16 mouse cellular contexts compared by ENCODE assay signal in genomic region chr7:118441535-118441934, GRCm38 (mm10). TPM values are rescaled to one million over a fixed set of nuclear protein-coding genes. Genes with fewer than 3 reads are reported as not detected.
DNase-seq lines count a peak whose midpoint lies in the region; ATAC-seq and TF ChIP-seq lines count a peak whose summit lies in the region.
"Had no signal": no experiment of that assay in that cellular context is flagged by ENCODE, and none has a peak within 500 bp of the region (broad histone marks: within the 10 kb centered on the region; RNA-seq: fewer than 3 reads in every experiment).

No protein-coding gene starts in this region.

- ATAC-seq in forebrain, embryonic 13.5 days = no peak
- ATAC-seq: forebrain, embryonic 16.5 days had no signal

- H3K27me3 ChIP-seq in forebrain, embryonic 13.5 days = peaks cover 13% of the 10 kb centered on the region

- no peak overlapping the region for H3K9ac ChIP-seq in forebrain, embryonic 13.5 days
- H3K9ac ChIP-seq: embryonic facial prominence, embryonic 12.5 days; heart, embryonic 15.5 days had no signal

- H3K4me3 ChIP-seq in layer of hippocampus, adult 2 months = peak overlapping the region; percentile 57
- H3K4me3 ChIP-seq in cortical plate, adult 2 months (ENCODE audit: insufficient read depth, low read length) = peak overlapping the region; percentile 33; the same call in 1 of the 2 replicates
- H3K4me3 ChIP-seq in forebrain, embryonic 13.5 days = no peak overlapping the region
- H3K4me3 ChIP-seq: embryonic facial prominence, embryonic 12.5 days; heart, embryonic 15.5 days had no signal

- no peaks in the 10 kb centered on the region for H3K9me3 ChIP-seq in forebrain, embryonic 13.5 days (replicated peaks)
- H3K9me3 ChIP-seq: embryonic facial prominence, embryonic 12.5 days; heart, embryonic 15.5 days had no signal

- H3K4me1 ChIP-seq in cortical plate, adult 2 months (ENCODE audit: control insufficient read depth, insufficient read depth, low read length) = no peaks in the 10 kb centered on the region
- H3K4me1 ChIP-seq in forebrain, embryonic 13.5 days = peaks cover 6% of the 10 kb centered on the region; the same call in 1 of the 2 replicates

- intact Hi-C loops in heart, postnatal 25 days (cut with DNase I) = loop anchor here (10.0 kb wide), 1 partner anchor 243 kb away; no protein-coding TSS in a partner anchor

- no peak overlapping the region for H3K4me2 ChIP-seq in forebrain, embryonic 13.5 days
- H3K4me2 ChIP-seq: embryonic facial prominence, embryonic 12.5 days; heart, embryonic 15.5 days had no signal

- TF ChIP-seq CTCF in layer of hippocampus, adult 2 months (conservative IDR thresholded peaks at IDR 0.05) = no peak
- TF ChIP-seq CTCF in cortical plate, adult 2 months (IDR thresholded peaks at IDR 0.05; ENCODE audit: extremely low read depth, insufficient read depth, low read length) = no peak

- DNase-seq in layer of hippocampus, adult 2 months (ENCODE audit: low spot score in 2 of 2) = peak in 1 of 2 experiments; percentile 34
- no peak for DNase-seq in layer of hippocampus, postnatal 10 days (ENCODE audit: low spot score in 2 of 2)
- DNase-seq in 3T3-L1 (ENCODE audit: low read depth, low spot score) = peak; percentile 55
- DNase-seq in heart, postnatal 25 days (ENCODE audit: low spot score) = peak; percentile 48
- DNase-seq in spleen, adult 18-20 months = no peak
- no peak for DNase-seq in thymus, postnatal 10 days (ENCODE audit: low spot score in 2 of 2)
- DNase-seq: cerebellum, adult 18-20 months; right cerebral cortex, postnatal 4 days had no signal

- WGBS in forebrain, embryonic 13.5 days = 83% methylated on average over 6 of the region's 6 CpGs

- H3K27ac ChIP-seq in layer of hippocampus, adult 2 months = peak overlapping the region; percentile 94
- peak overlapping the region; percentile 48 for H3K27ac ChIP-seq in cortical plate, adult 2 months (ENCODE audit: insufficient read depth, low read length)
- no peak overlapping the region for H3K27ac ChIP-seq in forebrain, embryonic 13.5 days
- H3K27ac ChIP-seq: embryonic facial prominence, embryonic 12.5 days; heart, embryonic 15.5 days; macrophage had no signal

- H3K36me3 ChIP-seq in forebrain, embryonic 13.5 days (ENCODE audit: poor library complexity, severe bottlenecking) = no peaks in the 10 kb centered on the region
- H3K36me3 ChIP-seq: embryonic facial prominence, embryonic 12.5 days; heart, embryonic 15.5 days had no signal

- no peak for TF ChIP-seq POLR2A in cortical plate, adult 2 months (IDR thresholded peaks at IDR 0.05; ENCODE audit: extremely low read depth, insufficient read depth, low read length)

RNA-seq across cellular contexts. Expression of gene Syt17, which starts 6.5 kb away (rescaled TPM):
- 10 to 100 TPM; 96.0 to 98.3 TPM for total RNA-seq in layer of hippocampus, adult 2 months (2021)
- 10 to 100 TPM; 45.9 to 49.3 TPM for total RNA-seq in layer of hippocampus, postnatal 10 days (2021)
- 55.1 and 55.8 TPM in 2 replicates for polyA plus RNA-seq in cortical plate, adult 2 months (2012; rRNA removed)
- total RNA-seq in heart, postnatal 25 days (2021) = 1 to 10 TPM; 1.3 to 1.7 TPM
- polyA plus RNA-seq in forebrain, embryonic 13.5 days (2015; fragmentation: Nextera tagmentation; extraction: Ambion mirVana) = 3.2 and 4.7 TPM in 2 replicates
- total RNA-seq: liver, adult 2 months; monocyte, adult 5-6 weeks had no signal
- polyA plus RNA-seq: liver, adult 2 months; macrophage had no signal

RNA-seq across cellular contexts. Expression of gene Itpripl2, which starts 50.2 kb away (rescaled TPM):
- total RNA-seq in layer of hippocampus, adult 2 months (2021) = 1 to 10 TPM; 3.1 to 3.8 TPM
- 1 to 10 TPM; 4.0 TPM for total RNA-seq in layer of hippocampus, postnatal 10 days (2021)
- polyA plus RNA-seq in cortical plate, adult 2 months (2012; rRNA removed) = 2.6 and 2.7 TPM in 2 replicates
- total RNA-seq in heart, postnatal 25 days (2021) = 10 to 100 TPM; 22.3 to 30.5 TPM
- polyA plus RNA-seq in forebrain, embryonic 13.5 days (2015; fragmentation: Nextera tagmentation; extraction: Ambion mirVana) = 0.67 and 0.74 TPM in 2 replicates

Comparison
In these comparisons a context has a peak if more than half of its experiments do, and no peak if none do; other contexts are left out.
1. DNase-seq: peak in 3T3-L1 (single experiment) and heart, postnatal 25 days (single experiment); none in layer of hippocampus, postnatal 10 days (0 of 2), spleen, adult 18-20 months (0 of 2) and thymus, postnatal 10 days (0 of 2).
2. RNA of gene Syt17, which starts 6.5 kb away (total RNA-seq): 96.0 to 98.3 TPM in layer of hippocampus, adult 2 months and 45.9 to 49.3 TPM in layer of hippocampus, postnatal 10 days; 1.3 to 1.7 TPM in heart, postnatal 25 days; every median in the first group is over 10 times any median in the second.
3. RNA of gene Itpripl2, which starts 50.2 kb away (total RNA-seq): 22.3 to 30.5 TPM in heart, postnatal 25 days; 4.0 TPM in layer of hippocampus, postnatal 10 days and 3.1 to 3.8 TPM in layer of hippocampus, adult 2 months; every median in the first group is over 4 times any median in the second.